Mouse (Mus musculus) midbrain, embryonic 15.5 days (tissue): ENCODE measurements around the gene Acap1. TPM values are rescaled to one million over a fixed set of nuclear protein-coding genes. Genes with fewer than 3 reads are reported as not detected.
"Not testable (repeated sequence)": the region's sequence is repeated elsewhere in the genome, so short reads cannot be mapped to it uniquely, and the experiment has no call there.

Source experiments
- ATAC-seq: fragments of 200-750 bp; cut with Nextera tagmentation; replicated peaks from 2 replicates; pipeline ENCODE4 v1.8.0; 2017; ENCODE audit warnings: moderate TSS enrichment
- H3K27ac ChIP-seq: fragments of 300-500 bp; sonication (generic); 2 replicates; pipeline ENCODE4 v1.5.1; 2015; ENCODE audit warnings: mild to moderate bottlenecking, inconsistent platforms
- H3K27me3 ChIP-seq: fragments of 300-500 bp; sonication (generic); replicated peaks from 2 replicates; pipeline ENCODE4 v1.6.1; 2015; ENCODE audit warnings: inconsistent platforms
- H3K36me3 ChIP-seq: fragments of 300-500 bp; sonication (generic); replicated peaks from 2 replicates; pipeline ENCODE4 v1.6.1; 2015; ENCODE audit warnings: inconsistent platforms
- H3K4me1 ChIP-seq: fragments of 300-500 bp; sonication (generic); 2 replicates; pipeline ENCODE4 v1.6.1; 2015; ENCODE audit warnings: inconsistent platforms
- H3K4me2 ChIP-seq: fragments of 300-500 bp; sonication (generic); 2 replicates; pipeline ENCODE4 v1.6.1; 2015; ENCODE audit warnings: inconsistent platforms, mild to moderate bottlenecking, moderate library complexity
- H3K4me3 ChIP-seq: fragments of 300-500 bp; sonication (generic); 2 replicates; pipeline ENCODE4 v1.5.1; 2015; ENCODE audit warnings: mild to moderate bottlenecking, inconsistent platforms
- H3K9ac ChIP-seq: fragments of 300-500 bp; sonication (generic); 2 replicates; pipeline ENCODE4 v1.6.1; 2015; ENCODE audit warnings: mild to moderate bottlenecking, inconsistent platforms
- H3K9me3 ChIP-seq: fragments of 300-500 bp; sonication (generic); 2 replicates; pipeline ENCODE4 v1.6.1; 2016; ENCODE audit warnings: inconsistent platforms
- WGBS: fragments of 180-500 bp; shearing (Covaris S2); methylation state at CpG from one replicate; pipeline ENCODE4 v1.1.7; 2015; ENCODE audit warnings: mixed read lengths; 5-methylcytosine and 5-hydroxymethylcytosine counted together
- polyA plus RNA-seq: library from polyadenylated mRNA; unstranded; fragments of >200 nt; fragmentation: Nextera tagmentation; extraction: Ambion mirVana; gene quantifications from 2 replicates; pipeline ENCODE4 v1.2.1, GENCODE M21; 2015

Acap1 gene
- polyA plus RNA-seq, 1 experiment from 2014 or later = 0.52 TPM

DNA sequence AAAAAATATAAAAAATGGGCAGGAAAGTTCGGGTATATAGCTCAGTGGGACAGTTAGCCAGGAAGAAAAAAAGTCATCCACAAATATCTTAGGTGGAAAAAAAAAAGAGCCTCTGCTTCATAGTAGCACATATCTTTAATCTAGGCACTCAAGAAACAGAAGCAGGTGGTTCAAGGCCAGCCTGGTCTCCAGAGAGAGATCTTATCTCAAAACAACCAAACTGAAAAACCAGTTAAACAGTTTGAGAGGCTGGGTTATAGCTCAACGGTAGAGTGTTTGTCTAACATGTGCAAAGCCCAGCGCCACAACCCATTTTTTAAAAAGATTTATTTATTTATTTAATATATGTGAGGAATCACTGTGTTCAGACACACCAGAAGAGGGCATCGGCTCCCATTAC is 37.7 kb upstream of the Acap1 start:
- peaks cover 23% of the 10 kb centered on the region for H3K4me1 ChIP-seq
- no peaks in the 10 kb centered on the region for H3K9me3 ChIP-seq
- no peak for ATAC-seq
- H3K9ac ChIP-seq = no peak overlapping the region
- H3K4me2 ChIP-seq = no peak overlapping the region
- peaks cover 26% of the 10 kb centered on the region for H3K27me3 ChIP-seq
- no peak overlapping the region for H3K4me3 ChIP-seq
- no peaks in the 10 kb centered on the region for H3K36me3 ChIP-seq
- WGBS = 80% methylated on average over 4 of the region's 4 CpGs
- no peak overlapping the region for H3K27ac ChIP-seq

DNA sequence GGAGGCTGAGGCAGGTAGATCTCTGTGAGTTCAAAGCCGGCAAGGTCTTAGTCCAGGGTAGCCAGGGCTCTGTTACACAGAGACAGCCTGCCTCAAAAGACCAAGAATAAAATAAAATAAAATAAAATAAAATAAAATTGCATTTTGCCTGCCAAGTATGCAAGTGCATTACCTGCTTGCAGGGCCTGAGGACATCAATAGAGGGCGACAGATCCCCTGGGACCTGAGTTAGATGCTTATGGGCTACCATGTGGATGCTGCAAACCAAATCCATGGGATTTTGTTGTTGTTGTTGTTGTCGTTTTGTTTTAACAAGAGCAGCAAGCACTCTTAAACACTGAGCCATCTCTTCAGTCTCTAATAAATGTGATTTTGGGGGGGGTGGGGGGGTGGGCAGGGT is 36.9 kb upstream of the Acap1 start:
- Histone ChIP-seq H3K4me3 (no peak overlapping the region), H3K36me3 (no peaks in the 10 kb centered on the region), H3K4me2 (no peak overlapping the region), H3K9ac (no peak overlapping the region), H3K4me1 (peaks cover 23% of the 10 kb centered on the region), H3K27ac (no peak overlapping the region), H3K9me3 (no peaks in the 10 kb centered on the region), H3K27me3 (peaks cover 18% of the 10 kb centered on the region)
- 36% methylated on average over 3 of the region's 3 CpGs for WGBS
- ATAC-seq = no peak

DNA sequence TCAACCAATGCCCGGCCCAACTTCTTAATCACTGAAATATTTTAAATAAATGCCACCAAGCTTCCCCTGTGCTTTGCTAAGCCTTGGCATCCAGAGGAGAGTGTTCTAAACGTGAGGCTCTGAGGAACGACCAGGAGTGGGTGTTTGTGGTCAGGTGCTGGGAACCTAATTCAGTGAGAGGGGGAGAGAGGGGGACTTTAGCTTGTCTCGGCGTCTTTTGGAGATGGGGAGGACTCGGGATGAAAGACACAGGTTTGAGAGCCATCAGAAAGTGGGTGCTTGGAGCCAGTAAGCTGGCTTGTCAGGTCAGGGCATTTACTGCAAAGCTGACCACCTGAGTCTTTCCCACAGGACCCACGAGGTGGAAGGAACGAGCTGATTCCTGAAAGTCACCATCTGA is 36.4 kb upstream of the Acap1 start:
- Histone ChIP-seq H3K4me3 (no peak overlapping the region), H3K9me3 (no peaks in the 10 kb centered on the region), H3K27me3 (peaks cover 13% of the 10 kb centered on the region), H3K36me3 (no peaks in the 10 kb centered on the region), H3K9ac (no peak overlapping the region), H3K4me1 (peaks cover 18% of the 10 kb centered on the region), H3K4me2 (no peak overlapping the region), H3K27ac (no peak overlapping the region)
- 74% methylated on average over 8 of the region's 8 CpGs for WGBS
- ATAC-seq = no peak

DNA sequence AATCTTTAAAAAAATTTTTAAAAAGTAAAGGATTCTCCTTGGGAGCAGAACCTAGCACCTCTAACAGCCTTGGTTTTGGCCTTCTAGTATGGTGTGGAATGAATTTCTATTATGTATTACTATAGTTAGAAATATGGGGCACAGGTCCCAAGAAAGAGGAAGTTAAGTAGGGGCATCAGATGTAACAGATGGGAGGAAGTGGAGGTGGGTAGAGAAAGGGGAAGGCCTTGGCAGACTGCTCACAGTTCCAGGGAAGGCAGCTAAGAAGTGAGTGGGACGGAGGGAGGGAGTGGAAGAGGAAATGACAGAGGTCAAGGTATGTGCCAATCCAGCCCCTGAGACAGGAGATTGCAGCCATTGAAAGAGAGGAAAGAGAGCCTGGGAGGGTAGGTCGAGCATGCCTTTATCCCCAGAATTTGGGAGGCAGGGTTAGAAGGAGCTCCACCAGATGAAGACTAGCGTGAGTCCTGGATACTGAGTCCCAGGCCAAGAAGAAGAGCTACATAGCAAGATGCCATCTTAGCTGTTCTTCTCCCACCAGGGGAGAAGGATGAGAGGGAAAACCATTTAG is 35.7 kb upstream of the Acap1 start:
- Histone ChIP-seq H3K4me1 (peaks cover 11% of the 10 kb centered on the region), H3K36me3 (no peaks in the 10 kb centered on the region), H3K27me3 (0 out of 2 replicates have a peak, but pooled peaks cover 6% of the 10 kb centered on the region), H3K9me3 (no peaks in the 10 kb centered on the region), H3K4me2 (no peak overlapping the region), H3K4me3 (no peak overlapping the region), H3K27ac (no peak overlapping the region), H3K9ac (no peak overlapping the region)
- ATAC-seq = no peak
- WGBS = 74% methylated on average over 3 of the region's 3 CpGs

DNA sequence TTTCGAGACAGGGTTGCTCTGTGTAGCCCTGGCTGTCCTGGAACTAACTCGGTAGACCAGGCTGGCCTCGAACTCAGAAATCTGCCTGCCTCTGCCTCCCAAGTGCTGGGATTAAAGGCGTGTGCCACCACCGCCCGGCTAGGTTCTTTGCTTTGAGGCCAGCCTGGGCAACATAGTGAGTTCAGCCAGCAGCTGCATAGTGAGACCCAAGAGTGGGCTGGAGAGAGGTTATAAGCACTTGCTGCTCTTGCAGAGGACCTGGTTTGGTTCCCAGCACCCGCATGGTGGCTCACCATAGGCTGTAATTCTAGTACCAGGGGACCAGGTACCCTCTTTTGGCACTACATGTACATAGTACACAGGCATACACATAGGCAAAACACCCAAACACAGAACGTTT is 34.8 kb upstream of the Acap1 start:
- H3K27ac ChIP-seq, H3K4me2 ChIP-seq, H3K4me3 ChIP-seq, ATAC-seq, H3K4me1 ChIP-seq, H3K9me3 ChIP-seq, H3K36me3 ChIP-seq, H3K9ac ChIP-seq, H3K27me3 ChIP-seq: not testable (repeated sequence)
- WGBS = 87% methylated on average over 8 of the region's 8 CpGs

- H3K9me3 ChIP-seq = no peaks in the 10 kb centered on the region
- H3K36me3 ChIP-seq = no peaks in the 10 kb centered on the region
- H3K27ac ChIP-seq = no peak overlapping the region
- H3K4me3 ChIP-seq = no peak overlapping the region
- 89% methylated on average over 4 of the region's 4 CpGs for WGBS
- H3K4me1 ChIP-seq = peaks cover 3% of the 10 kb centered on the region; the same call in 1 of the 2 replicates
- no peak overlapping the region for H3K9ac ChIP-seq
- no peaks in the 10 kb centered on the region for H3K27me3 ChIP-seq
- H3K4me2 ChIP-seq = no peak overlapping the region
- ATAC-seq = no peak
Measured at GRCm38 (mm10) chr11:69929712-69930111, 34.4 kb upstream of the Acap1 start.

DNA sequence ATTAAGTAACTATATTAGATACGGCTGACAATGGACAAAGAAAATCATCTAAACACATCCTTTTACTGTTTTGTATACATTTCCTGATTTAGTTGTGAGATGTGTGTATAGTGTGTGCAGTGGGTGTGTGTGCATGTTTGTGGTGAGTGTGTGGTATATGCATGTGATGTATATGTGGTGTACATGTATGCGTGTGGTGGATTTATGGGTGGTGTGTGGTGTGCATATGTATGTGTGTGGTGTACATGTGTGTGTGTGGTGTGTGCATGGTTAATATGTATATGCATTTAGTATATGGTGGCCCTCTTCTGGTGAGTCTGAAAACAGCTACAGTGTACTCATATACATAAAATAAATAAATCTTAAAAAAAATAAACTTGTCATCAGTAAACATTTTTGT is 32.2 kb upstream of the Acap1 start:
- Histone ChIP-seq H3K9ac (no peak overlapping the region), H3K27me3 (no peaks in the 10 kb centered on the region), H3K4me1 (peaks cover 5% of the 10 kb centered on the region), H3K9me3 (no peaks in the 10 kb centered on the region), H3K4me3 (no peak overlapping the region), H3K27ac (no peak overlapping the region), H3K4me2 (no peak overlapping the region), H3K36me3 (no peaks in the 10 kb centered on the region)
- no peak for ATAC-seq
- 99% methylated on average over 2 of the region's 2 CpGs for WGBS

DNA sequence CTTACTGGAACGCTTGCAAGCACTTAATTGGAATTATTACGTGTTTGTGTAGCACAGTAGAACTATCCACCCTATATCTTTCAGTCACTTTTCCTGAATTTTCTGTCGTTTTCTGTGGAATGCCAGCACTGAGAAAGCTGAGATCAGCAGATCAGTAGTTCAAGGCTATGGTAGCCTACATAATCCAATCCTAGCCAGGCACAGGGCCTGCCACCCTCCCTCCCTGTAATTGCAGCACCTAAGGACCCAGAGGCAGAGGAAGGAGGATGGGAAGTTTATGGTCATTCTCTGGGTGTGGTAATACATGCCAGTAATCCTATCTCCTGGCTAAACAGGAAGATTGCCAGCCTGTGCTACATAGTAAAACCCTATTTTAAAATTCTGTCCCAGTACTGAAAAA is 27.5 kb upstream of the Acap1 start:
- H3K4me3 ChIP-seq = no peak overlapping the region
- ATAC-seq = no peak
- no peak overlapping the region for H3K4me2 ChIP-seq
- 73% methylated on average over 3 of the region's 3 CpGs for WGBS
- H3K27me3 ChIP-seq = no peaks in the 10 kb centered on the region
- H3K9ac ChIP-seq = no peak overlapping the region; the same call in 1 of the 2 replicates
- H3K36me3 ChIP-seq = peaks cover 8% of the 10 kb centered on the region; the same call in 1 of the 2 replicates
- H3K9me3 ChIP-seq = no peaks in the 10 kb centered on the region
- H3K27ac ChIP-seq = peak overlapping the region; percentile 23; the same call in 1 of the 2 replicates
- peaks cover 30% of the 10 kb centered on the region for H3K4me1 ChIP-seq

DNA sequence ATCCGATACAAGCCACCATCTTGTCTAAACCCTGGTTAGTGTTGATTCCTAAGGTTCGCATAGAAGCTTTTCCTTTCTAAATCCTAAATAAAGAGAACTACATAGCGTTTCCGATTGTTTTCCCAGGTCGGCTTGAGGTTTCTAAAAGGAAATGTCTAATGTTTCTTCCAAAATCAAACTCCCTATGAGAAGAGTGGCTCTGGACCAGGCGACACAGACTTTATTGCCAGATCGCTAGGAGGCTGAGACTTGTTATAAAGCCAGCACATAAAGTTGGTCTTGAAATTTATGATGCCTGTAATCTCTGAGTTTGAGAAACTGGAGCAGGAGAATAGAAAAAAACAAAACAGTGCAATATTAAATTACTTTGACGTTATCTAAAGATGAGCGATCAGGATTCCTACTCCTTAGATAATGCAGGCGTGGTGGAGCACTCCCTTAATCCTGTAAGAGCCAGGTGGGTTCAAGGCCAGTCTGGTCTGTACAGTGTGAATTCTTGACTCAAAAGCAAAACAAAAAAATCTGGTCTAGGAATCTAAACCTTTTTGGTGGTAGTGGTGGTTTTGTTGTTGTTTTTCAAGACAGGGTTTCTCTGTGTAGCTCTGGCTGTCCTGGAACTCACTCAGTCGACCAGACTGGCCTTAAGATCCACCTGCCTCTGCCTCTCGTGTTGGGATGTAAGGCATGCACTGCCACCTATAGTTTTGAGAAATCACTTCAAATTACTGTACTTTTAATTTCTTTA is 26.8 kb upstream of the Acap1 start:
- 3% methylated on average over 12 of the region's 12 CpGs for WGBS
- Histone ChIP-seq H3K27me3 (no peaks in the 10 kb centered on the region), H3K36me3 (peaks cover 14% of the 10 kb centered on the region; the same call in 1 of the 2 replicates), H3K27ac (peak overlapping the region; percentile 90), H3K9me3 (no peaks in the 10 kb centered on the region), H3K4me3 (peak overlapping the region; percentile 83), H3K9ac (peak overlapping the region; percentile 40), H3K4me1 (peaks cover 30% of the 10 kb centered on the region), H3K4me2 (peak overlapping the region; percentile 81)
- ATAC-seq = no peak

- Histone ChIP-seq H3K4me3 (peak within 1 kb of the TSS; percentile 83), H3K36me3 (peaks cover 23% of the 10 kb centered on the region; the same call in 1 of the 2 replicates), H3K4me1 (peaks cover 30% of the 10 kb centered on the region), H3K9ac (peak within 1 kb of the TSS; percentile 89), H3K4me2 (peak within 1 kb of the TSS; percentile 81), H3K9me3 (no peaks in the 10 kb centered on the region), H3K27ac (peak within 1 kb of the TSS; percentile 90), H3K27me3 (no peaks in the 10 kb centered on the region)
- under 1% methylated on average over 78 of the region's 78 CpGs for WGBS
- peak; percentile 98 for ATAC-seq
Measured at GRCm38 (mm10) chr11:69921114-69922011, 26.0 kb upstream of the Acap1 start, which contains the start of gene Eif5a. Eif5a (minus strand) TSS chr11:69921958.

- Histone ChIP-seq H3K4me1 (peaks cover 37% of the 10 kb centered on the region), H3K9me3 (no peaks in the 10 kb centered on the region), H3K4me2 (peak overlapping the region; percentile 81), H3K27ac (peak overlapping the region; percentile 90), H3K27me3 (no peaks in the 10 kb centered on the region), H3K9ac (peak overlapping the region; percentile 89), H3K4me3 (peak overlapping the region; percentile 83), H3K36me3 (peaks cover 32% of the 10 kb centered on the region; the same call in 1 of the 2 replicates)
- under 1% methylated on average over 63 of the region's 65 CpGs for WGBS
- peak; percentile 43 for ATAC-seq
Measured at GRCm38 (mm10) chr11:69920266-69921031, 25.1 kb upstream of the Acap1 start.
